Mouse (Mus musculus) heart, postnatal 0 days (tissue): Measurements from ENCODE around the gene Vil1.

Experiments used
- CTCF ChIP-seq: IDR thresholded peaks from 2 replicates; pipeline ENCODE4 v1.5.1; 2016; ENCODE audit warnings: antibody characterized with exemption, control low read depth, low read depth
- EP300 ChIP-seq: IDR thresholded peaks from 2 replicates; pipeline ENCODE4 v1.6.1; 2016; ENCODE audit warnings: antibody characterized with exemption, low read depth

DNA sequence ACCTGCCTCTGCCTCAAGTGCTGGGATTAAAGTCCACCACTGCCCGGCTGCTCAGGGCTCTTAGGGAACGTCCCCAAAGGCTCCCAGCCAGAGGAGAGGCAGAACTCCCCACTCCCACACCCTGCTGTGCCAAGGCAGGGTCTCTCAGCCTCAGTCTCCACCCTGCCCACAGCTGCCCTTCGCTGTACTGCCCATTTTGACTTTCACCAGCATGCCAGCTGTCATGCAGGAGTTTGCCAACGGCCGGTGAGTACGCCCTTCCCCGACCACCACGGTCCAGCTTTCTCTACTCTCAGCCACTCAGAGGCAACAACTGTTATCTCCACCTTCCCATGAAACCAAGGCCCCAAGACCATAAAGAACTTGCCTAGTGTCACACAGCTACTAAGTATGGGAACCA lies 24.7 kb upstream of the Vil1 start:
- TF ChIP-seq CTCF (no peak), EP300 (no peak)
